ENCODE assay signal across 27 mouse cellular contexts in the genomic region with DNA sequence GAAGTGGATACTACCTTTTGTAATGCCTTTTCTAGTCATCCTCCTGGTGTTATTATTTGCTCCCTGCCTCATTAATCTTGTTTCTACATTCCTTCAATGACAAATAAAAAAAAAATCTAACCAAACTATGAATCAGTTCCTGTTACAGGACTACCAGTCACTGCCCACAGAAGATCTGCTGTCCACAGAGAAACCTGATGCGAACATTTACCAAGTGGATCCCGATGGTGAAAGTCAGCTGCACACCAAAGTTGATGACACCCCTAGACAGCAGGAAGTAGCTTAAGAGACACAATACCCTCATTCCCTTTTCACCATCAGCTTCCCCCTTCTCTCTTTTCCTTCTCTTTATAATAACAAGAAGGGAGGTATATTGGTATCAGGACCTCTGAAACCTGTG.
"Had no signal": no experiment of that assay in that cellular context is flagged by ENCODE, and none has a peak within 500 bp of the region (broad histone marks: within the 10 kb centered on the region; RNA-seq: fewer than 3 reads in every experiment).

No protein-coding gene starts in this region.

- ATAC-seq: hindbrain, postnatal 0 days; intestine, embryonic 16.5 days had no signal

- H3K9me3 ChIP-seq: heart, embryonic 12.5 days; hindbrain, embryonic 10.5 days; hindbrain, embryonic 12.5 days; hindbrain, embryonic 15.5 days; kidney, embryonic 15.5 days; limb, embryonic 10.5 days; limb, embryonic 12.5 days; liver, embryonic 13.5 days; liver, embryonic 15.5 days had no signal

- H3K27ac ChIP-seq: heart, adult 2 months; hindbrain, embryonic 10.5 days; hindbrain, embryonic 12.5 days; hindbrain, embryonic 15.5 days; hindbrain, postnatal 0 days; kidney, embryonic 15.5 days; kidney, postnatal 0 days; layer of hippocampus, adult 2 months; left cerebral cortex, adult 2 months; limb, embryonic 10.5 days; limb, embryonic 12.5 days; liver, embryonic 13.5 days; liver, embryonic 15.5 days had no signal

- H3K36me3 ChIP-seq: heart, embryonic 12.5 days; hindbrain, embryonic 10.5 days; hindbrain, embryonic 12.5 days; hindbrain, embryonic 15.5 days; kidney, embryonic 15.5 days; limb, embryonic 10.5 days; limb, embryonic 12.5 days; liver, embryonic 13.5 days; liver, embryonic 15.5 days had no signal

- DNase-seq: gastrocnemius, postnatal 14 days; gastrocnemius, postnatal 36 days; heart, adult 11 months; heart, adult 2 months; heart, postnatal 10 days; heart, postnatal 4 days; kidney, adult 11 months; kidney, adult 2 months; kidney, adult 9 months; kidney, postnatal 14 days; kidney, postnatal 4 days; liver; liver, embryonic 13.5 days had no signal

- H3K4me1 ChIP-seq: heart, embryonic 12.5 days; hindbrain, embryonic 10.5 days; hindbrain, embryonic 12.5 days; hindbrain, embryonic 15.5 days; kidney, embryonic 15.5 days; limb, embryonic 10.5 days; limb, embryonic 12.5 days; liver, embryonic 13.5 days; liver, embryonic 15.5 days had no signal

- H3K4me3 ChIP-seq: heart, adult 2 months; heart, embryonic 12.5 days; hindbrain, embryonic 10.5 days; hindbrain, embryonic 12.5 days; hindbrain, embryonic 15.5 days; kidney, embryonic 15.5 days; layer of hippocampus, adult 2 months; left cerebral cortex, adult 2 months; limb, embryonic 10.5 days; limb, embryonic 12.5 days; liver, embryonic 13.5 days; liver, embryonic 15.5 days had no signal

- H3K9ac ChIP-seq: heart, embryonic 12.5 days; hindbrain, embryonic 12.5 days; hindbrain, embryonic 15.5 days; kidney, embryonic 15.5 days; limb, embryonic 12.5 days; liver, embryonic 13.5 days; liver, embryonic 15.5 days had no signal

- H3K4me2 ChIP-seq: heart, embryonic 12.5 days; hindbrain, embryonic 12.5 days; hindbrain, embryonic 15.5 days; kidney, embryonic 15.5 days; limb, embryonic 12.5 days; liver, embryonic 11.5 days; liver, embryonic 13.5 days; liver, embryonic 15.5 days had no signal

- H3K27me3 ChIP-seq: heart, embryonic 12.5 days; hindbrain, embryonic 12.5 days; hindbrain, embryonic 15.5 days; kidney, embryonic 15.5 days; limb, embryonic 12.5 days; liver, embryonic 13.5 days; liver, embryonic 15.5 days had no signal
